Mouse (Mus musculus): ENCODE measurements around the gene Hnrnph1. TPM values are rescaled to one million over a fixed set of nuclear protein-coding genes. Genes with fewer than 3 reads are reported as not detected.
"Not testable (repeated sequence)": the region's sequence is repeated elsewhere in the genome, so short reads cannot be mapped to it uniquely, and the experiment has no call there.

Gene Hnrnph1
- total RNA-seq (2021), result 100 to 1,000 TPM; 321 to 338 TPM
- long read RNA-seq, transcript Hnrnph1-201 (14 exons, 2,225 nt), result minor isoform, 8 of 100 reads
- long read RNA-seq, transcript Hnrnph1-217 (2 exons, 677 nt), result major isoform, 11 of 100 reads
- long read RNA-seq, partial matches to known transcripts, result 61 of 100 reads
- long read RNA-seq, other reads (novel, unspliced or antisense), result 19 of 100 reads

DNA sequence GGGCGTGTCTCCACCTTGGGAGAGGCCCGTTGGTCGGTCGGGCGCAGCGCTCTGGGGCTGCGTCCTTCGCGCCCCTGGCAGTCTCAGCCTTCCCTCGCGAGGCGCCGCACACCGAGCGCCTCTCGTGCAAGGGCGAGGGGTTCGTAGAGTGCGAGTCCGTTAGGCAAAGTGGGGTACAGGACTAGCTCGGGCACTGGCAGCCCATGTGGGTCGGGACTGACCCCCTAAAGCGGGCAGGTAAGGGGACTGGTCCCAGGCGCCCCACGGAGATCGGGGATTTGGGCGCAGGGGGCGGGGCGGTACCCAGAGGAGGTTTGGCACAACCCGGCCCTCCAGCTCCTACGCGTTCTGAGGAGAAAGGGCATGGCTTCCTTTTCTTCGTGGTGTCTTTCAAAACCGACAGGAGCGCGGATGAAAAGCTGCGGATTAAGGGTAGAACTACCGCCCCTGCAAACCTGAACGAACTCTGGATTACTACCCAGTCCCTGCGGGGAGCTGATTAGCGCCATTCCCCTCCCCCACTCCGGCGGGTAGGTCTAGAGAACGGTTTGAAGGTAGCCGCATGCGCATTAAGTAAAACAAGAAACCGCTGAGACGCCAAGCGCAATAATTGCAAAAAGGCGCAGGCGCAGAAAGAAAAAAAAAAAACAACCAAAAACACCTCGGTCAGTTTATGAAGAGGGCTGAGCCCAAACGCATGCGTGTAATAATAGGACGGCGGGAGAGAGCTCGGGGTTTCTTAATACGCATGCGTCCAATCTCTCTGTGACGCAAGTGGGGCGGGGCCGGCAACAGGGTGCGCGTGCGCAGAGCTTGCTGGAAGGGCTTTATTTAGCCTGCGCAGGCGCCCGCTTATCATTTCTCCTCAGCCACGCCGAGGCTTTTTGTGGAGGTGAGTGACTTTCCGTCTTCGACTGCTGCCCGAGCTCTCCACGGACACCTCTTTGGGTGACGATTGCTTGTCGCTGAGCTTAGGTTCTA lies at the start of gene Hnrnph1:
TSS of gene Hnrnph1 (plus strand) at position 80 of the 981 bp plus-strand sequence.
- peak; percentile 99 for DNase-seq (ENCODE audit: low spot score in 2 of 2)

DNA sequence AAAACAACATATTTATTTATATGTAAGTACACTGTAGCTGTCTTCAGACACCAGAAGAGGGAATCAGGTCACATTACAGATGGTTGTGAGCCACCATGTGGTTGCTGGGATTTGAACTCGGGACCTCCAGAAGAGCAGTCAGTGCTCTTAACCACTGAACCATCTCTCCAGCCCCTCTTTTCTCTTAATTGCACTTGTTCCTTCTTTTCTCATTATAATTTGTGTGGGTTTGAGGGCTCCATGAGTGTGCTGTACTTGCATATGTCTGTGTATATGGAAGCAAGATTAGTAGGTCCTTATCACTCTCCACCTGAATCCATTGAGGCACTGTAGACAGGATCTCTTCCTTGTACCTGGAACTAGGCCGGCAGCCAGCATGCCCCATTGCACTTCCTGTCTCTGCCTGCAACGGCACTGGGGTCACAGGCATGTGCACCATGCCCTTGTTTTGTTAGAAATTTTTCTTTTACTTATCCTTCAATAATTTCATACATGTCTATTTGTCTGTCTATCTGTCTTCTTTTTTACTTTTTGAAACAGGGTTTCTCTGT lies 48.6 kb upstream of the Hnrnph1 start:
- DNase-seq (ENCODE audit: low spot score in 2 of 2), result no peak

DNA sequence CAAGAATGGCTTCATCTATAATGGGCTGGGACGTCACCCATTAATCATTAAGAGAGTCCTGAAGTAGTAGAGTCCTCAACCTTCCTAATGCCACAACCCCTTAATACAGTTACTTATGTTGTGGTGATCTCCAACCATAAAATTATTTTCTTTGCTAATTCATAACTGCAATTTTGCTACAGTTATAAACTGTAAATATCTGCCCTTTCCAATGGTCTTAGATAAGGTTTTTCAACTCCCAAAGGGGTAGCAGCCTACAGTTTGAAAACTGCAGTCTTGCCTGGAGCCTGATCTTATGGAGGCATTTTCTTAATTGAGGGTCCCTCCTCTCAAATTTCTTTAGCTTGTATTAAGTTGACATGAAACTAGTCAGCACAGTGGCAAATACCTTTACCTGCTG lies 47.4 kb upstream of the Hnrnph1 start:
- DNase-seq (ENCODE audit: low spot score in 2 of 2), result no peak

DNA sequence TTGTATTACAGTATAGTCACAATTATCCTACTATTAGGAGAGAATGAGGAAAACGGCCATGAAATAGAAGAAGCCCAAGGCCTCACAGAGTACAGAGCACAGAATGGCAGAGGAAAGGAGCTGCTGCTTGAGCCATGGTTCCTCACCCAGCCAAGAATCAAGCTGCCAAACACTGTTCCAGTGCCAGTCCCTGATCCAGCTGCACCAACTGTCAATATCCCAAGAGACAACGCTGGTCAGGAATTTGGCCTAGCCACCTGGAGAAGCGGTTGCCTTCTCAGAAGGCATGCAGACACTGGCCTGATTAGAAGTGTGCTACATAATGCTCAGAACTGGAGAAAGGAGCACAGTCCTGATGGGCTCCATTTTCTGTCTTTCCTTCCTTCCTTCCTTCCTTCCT lies 43.6 kb upstream of the Hnrnph1 start:
- no peak for DNase-seq (ENCODE audit: low spot score in 2 of 2)

DNA sequence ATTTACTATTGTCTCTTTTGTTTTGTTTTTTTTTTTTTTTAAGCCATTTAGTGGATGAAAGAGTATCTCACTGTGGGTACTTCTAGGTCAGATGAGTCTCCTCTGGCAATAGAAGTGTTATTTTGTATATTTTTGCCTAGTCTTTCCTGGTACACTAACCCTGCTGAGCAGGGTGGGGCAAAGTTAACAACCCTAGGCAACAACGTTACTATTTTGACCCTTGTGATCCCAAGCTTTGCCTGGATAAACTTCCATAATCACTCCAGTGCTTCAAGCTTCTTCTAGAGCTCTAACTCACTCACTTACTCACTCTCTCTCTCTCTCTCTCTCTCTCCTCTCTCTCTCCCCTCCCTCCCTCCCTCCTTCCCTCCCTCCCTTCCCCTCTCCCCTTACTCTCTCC lies 40.7 kb upstream of the Hnrnph1 start:
- DNase-seq (ENCODE audit: low spot score in 2 of 2), result no peak

DNA sequence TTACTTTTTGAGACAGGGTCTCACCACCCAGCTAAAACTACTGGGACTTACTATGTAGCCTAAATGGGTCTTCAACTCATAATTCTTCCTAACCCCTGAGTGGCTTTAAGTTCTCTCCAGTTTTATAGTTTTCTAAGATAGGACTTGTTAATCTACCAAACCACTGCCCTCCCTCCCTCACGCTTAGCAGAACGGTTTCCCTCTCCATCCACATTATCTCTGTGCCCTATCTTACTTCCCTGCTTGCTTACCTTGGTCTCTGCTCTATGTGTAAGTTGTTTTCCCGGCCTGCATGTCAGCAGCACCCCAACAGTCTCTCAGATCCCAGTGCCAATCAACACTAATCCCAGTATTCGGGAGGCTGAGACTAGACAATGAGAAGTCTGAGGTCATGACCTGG lies 39.9 kb upstream of the Hnrnph1 start:
- no peak for DNase-seq (ENCODE audit: low spot score in 2 of 2)

DNA sequence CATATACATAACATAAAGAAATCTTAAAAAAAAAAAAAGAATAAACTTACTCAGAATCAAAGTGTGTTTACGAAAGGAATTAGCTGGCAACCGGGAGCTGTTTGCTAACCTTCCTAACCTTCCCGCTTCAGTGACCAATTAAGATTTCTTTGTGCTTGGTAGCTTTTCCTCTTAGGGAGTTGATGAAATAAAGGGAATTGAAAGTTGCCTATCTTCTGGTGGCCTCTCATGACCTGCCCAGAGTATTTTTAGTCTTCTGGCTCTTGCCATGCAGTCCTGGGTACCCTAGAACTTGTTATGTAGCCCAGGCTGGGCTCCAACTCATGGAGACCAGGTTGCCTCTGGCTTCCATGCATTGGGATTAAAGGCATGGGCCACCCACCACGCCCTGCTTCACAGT lies 31.3 kb upstream of the Hnrnph1 start:
- DNase-seq (ENCODE audit: low spot score in 2 of 2), result no peak

DNA sequence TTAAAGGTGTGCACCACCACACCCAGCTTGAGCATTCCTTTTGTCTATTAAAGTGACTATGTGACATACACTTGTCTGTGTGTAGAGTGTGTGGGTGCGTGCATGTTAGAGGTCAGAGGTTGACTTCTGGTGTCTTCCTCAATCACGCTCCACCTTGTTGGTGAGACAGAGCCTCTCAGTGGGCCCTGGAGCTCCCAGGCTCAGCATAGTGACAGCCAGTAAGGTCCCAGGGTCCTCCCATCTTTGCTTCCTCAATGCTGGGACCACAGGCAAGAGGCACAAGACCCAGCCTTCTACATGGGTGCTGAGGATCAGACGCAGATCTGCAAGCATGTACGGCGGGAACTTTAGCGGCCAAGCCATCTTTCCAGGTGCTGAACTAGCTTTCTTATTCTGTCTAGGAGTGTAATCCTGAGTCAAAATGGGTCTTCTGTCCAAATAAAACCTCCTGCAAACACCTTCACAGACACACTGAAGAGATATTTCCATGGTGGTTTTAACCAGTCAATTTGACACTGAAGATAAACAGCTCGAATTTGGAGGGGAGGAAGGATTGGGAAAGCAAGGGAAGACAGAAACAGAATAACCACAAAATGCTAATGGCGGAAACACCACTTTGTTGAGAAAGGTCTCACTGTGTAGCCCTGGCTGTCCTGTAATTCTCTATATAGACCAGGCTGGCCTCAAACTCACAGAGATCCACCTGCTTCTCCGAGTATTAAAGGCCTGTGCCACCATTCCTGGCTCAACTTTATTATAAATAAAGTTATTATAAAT lies 30.3 kb upstream of the Hnrnph1 start:
- DNase-seq (ENCODE audit: low spot score in 2 of 2), result no peak

DNA sequence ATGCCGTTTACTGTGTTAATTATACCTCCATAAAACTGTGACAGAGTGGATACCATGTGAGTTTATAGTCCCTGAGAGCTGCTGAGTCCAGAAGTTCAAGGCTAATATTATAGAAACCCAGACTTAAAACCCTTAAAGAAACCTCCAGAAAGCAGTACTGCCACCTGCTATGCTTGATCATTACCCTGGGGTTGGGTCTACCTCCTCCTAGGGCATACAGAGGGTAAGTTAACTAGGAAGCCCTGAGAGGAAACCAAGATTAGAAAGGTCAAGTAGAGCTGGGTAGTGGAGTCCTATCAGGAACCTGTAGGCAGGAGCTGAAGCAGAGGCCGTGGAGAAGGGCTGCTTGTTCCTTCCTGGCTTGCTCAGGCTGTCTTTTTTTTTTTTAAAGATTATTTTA lies 24.6 kb upstream of the Hnrnph1 start:
- DNase-seq (ENCODE audit: low spot score in 2 of 2), result no peak

DNA sequence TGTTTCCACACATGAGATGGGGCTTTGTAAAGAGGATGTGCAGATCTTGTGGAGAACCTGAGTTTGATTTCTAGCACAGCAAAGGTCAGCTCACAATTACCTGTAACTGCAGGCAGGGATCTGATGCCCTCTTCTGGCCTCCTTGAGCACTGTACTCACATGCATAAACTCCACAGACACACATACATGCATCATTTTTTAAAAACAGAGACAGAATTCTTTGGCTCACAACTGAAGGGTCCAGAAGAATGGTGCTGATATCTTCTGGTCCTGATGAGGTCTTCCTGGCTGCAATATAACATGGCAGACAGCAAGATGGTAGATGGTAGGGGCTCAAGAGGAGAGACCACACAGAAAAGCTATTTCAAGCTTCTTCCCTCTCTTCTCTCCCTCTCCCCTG lies 22.6 kb upstream of the Hnrnph1 start, which contains the start of gene Cby3:
TSS of gene Cby3 (plus strand) at position 301 of the 400 bp plus-strand sequence.
- no peak for DNase-seq (ENCODE audit: low spot score in 2 of 2)

DNA sequence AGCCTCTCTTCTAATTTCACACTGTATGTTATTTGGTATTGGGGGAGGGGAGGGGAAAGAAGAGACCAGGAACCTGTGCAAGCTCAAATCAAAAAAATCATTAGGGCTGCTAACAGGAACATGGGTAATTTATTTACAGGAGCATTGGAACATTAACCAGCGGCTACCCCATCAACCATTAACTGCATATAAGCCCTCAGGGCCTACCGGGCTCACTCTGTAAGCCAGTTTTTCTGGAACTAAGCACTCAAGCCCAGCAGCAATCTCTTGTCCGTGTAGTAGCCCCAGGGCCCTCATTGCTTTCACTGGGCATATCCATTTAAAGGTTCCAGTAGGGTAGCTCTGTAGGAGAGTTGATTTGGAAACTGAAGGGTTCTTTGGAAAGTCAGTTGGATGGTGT lies 21.9 kb upstream of the Hnrnph1 start:
- no peak for DNase-seq (ENCODE audit: low spot score in 2 of 2)

DNA sequence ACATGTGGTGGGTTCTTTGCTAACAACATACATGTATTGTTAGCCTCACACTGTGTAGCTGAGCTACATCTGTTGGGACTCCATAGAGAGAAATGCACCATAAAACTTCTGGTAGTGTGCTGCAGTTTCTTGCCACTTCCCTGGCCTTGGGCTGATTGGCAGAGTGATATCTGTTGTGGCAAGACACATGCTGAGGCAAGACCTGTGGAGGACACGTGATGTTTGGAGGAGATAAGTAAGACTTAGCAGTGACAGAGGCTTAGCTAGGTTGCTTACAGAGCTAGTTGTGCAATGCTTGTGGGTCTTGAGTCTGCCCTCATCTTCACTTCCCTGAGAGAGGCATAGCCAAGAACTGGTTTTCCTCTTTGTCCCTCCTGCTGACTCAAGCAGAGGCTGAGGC lies 21.4 kb upstream of the Hnrnph1 start:
- DNase-seq (ENCODE audit: low spot score in 2 of 2), result no peak

DNA sequence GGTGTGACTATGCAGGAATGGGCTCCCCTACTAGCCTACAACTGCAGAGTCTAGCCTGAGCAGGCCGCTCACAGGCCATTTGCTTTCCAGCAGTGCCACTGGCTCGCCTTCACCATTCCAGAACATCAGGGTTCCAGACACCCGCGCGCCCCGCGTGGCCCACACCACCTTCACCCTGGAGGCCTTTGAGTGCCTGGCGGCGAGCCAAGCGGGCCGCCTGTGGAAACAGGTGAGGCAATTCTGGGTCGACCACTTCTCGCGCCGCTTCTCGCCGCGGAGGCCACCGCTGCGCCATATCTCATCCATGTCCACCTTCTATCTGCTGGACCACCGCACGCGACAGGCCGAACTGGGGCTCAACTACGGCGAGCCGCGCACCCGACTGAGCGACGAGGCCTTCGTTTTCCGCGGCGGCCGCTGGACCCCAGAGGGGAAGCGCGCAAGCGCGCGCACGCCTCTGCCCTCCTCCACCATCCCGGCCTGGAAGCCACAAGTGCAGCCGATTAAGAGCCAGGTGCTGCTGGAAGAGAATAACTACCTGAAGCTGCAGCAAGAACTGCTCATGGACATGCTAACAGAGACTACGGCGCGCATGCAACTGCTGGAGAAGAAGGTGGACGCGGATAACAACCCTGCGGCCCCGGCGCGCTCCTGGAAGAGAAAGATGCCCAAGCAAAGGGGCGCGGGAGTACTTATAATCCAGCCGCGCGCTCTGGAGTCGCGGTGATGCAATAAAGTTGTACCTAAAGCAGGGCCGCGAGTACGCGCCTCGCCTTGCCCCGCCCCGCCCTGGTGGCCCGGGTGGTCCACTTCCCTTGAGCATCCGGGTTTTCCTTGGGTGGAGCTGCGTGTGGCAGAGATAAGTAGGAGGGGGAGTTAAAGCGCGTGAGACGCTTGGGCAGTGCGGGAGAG lies 17.6 kb upstream of the Hnrnph1 start:
- peak; percentile 55 to 66 for DNase-seq (ENCODE audit: low spot score in 2 of 2)

DNA sequence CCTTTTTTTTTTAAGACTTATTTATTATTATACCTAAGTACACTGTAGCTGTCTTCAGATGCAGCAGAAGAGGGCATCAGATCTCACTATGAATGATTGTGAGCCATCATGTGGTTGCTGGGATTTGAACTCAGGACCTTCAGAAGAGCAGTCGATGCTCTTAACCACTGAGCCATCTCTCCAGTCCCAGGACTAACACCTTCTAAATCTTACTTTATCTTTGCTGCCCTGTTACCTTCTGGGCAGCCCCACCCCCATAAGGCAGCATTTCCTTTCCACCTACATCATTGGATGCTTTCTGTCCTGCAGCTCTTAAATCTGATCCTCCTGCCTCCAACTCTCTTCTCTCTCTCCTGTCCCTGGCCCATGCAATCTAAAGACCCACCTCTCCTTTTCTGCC lies 15.5 kb upstream of the Hnrnph1 start:
- DNase-seq (ENCODE audit: low spot score in 2 of 2), result not testable (repeated sequence)

DNA sequence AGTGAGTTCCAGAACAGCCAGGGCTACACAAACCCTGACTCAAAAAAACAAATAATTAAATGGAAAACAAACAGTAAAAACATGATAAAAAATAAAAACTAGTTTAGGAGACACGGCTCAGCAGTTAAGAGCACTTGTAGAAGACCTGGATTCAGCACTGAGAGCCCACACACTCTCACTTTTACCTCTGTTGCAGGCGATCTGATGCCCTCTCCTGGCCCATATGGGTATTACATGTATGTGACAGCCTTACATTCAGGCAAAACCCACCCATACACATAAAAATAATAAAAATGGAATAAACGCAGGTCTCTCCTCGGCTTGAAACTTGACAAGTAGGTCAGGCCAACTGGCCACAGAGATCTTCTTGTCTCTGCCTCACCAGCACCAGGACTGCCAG lies 12.2 kb upstream of the Hnrnph1 start:
- peak; percentile 80 to 86 for DNase-seq (ENCODE audit: low spot score in 2 of 2)

DNA sequence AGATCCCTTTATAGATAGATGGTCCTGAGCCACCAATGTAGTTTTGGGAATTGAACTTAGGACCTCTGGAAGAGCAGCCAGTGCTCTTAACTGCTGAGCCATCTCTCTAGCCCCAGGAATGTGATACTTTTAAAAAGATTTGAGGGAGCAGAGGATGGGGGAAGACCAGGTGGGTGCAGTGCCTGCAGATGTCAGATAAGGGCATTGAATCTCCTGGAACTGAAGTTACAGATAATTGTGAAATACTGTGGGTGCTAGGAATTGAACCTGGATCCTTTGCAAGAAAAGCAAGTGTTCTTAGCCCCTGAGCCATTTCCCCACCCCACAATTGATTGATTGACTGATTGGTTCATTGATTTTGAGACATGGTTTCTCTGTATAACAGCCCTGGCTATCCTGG lies 11.5 kb upstream of the Hnrnph1 start:
- DNase-seq (ENCODE audit: low spot score in 2 of 2), result no peak

DNA sequence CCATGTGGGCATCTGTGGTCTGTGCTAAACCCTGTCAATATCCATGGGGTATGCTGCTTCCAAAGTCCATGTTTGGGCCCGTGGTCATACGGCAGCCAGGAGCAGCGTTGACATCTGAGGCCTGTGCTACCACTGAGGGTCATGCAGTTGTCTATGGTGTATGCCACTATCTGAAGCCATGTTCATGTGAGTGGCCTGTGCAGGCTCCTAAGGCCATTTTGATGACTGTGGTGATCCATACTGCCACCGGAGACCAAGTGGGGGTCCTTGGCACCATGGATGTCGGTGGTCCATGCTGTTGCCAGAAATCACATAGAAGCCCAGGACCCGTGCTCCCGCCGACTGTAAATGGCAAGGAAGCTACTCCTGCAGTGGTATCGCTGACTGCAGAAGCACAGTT lies 9.3 kb upstream of the Hnrnph1 start:
- DNase-seq (ENCODE audit: low spot score in 2 of 2), result no peak

DNA sequence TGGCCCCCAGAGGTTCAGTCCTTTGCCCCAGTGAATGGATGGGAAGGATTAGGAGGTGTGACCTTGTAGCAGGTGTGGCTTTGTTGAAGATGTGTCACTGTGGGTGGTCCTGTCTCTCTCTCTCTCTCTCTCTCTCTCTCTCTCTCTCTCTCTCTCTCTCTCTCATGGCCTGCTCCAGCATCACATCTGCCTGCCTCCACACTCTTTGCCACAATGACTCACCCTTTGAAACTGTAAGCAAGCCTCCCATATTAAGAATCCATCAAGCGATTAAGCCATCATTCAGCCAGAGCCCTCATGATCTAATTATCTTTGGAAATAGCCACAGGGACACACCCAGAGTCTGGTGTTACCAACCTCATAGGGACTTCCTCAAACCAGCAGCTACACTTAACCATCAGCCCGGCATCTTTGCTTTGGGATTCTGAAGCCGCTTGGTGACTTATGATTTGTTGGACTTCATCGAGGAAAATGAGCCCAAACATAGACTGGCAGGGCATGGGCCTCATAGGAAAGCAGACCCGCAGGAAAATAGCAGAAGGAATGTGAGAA lies 7.4 kb upstream of the Hnrnph1 start:
- no peak for DNase-seq (ENCODE audit: low spot score in 2 of 2)

DNA sequence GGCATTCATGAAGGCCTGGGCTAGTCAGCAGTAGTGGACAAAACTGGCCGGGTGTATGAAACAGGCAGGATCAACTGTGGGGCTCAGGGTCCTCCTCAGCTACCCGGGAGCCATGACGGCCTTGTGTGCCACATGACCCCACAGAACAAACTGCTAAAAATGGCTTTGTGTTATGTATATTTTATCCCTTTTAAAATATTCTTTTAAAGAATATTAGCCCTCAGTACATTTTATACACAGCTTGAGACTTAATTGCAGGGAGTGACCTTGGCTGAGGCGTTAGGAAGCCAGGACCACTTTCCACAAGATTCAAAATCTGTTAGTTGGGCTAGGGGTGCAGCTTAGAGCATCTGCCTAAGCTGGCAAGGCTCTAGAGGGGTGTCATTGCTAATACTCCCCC lies 5.8 kb upstream of the Hnrnph1 start:
- DNase-seq (ENCODE audit: low spot score in 2 of 2), result no peak

DNA sequence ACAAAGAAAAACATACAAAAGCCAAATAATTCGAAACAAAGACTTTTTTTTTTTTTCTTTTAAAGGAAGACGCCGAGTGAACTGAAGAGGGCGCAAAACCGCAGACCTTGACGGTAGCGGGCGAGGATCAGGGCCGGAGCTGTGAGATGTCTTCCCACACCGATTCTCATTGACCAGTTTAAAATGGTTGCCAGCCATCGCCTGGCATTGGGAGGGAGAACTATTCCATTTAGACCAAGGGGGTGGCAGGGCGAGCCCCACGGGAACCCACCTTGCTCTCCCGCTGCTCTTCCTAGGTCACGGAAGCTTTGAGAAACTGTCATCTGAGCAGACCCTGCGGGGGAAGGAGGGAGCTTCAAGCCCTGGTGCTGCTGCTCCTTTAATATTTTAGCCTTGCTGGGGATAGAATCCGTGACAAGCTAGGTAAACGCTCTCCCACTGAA lies 5.4 kb upstream of the Hnrnph1 start:
- DNase-seq (ENCODE audit: low spot score in 2 of 2), result peak; percentile 57 to 70
